Mouse (Mus musculus) small intestine, adult 2 months (tissue): ENCODE results near the gene Uox. TPM values are rescaled to one million over a fixed set of nuclear protein-coding genes. Genes with fewer than 3 reads are reported as not detected.

ENCODE experiments used
- H3K27ac ChIP-seq: fragments of 200-500 bp; 2 replicates; pipeline ENCODE4 v1.5.1; 2012; ENCODE audit warnings: low read depth, low read length, control low read depth, inconsistent platforms; ENCODE audit not compliant: insufficient read depth
- H3K27me3 ChIP-seq: fragments of 200-500 bp; 2 replicates; pipeline ENCODE4 v1.6.1; 2012; ENCODE audit warnings: mild to moderate bottlenecking, moderate library complexity, low read length, inconsistent platforms; ENCODE audit not compliant: control insufficient read depth, insufficient read depth
- H3K36me3 ChIP-seq: fragments of 200-500 bp; 2 replicates; pipeline ENCODE4 v1.6.1; 2012; ENCODE audit warnings: mild to moderate bottlenecking, low read length, control low read depth, inconsistent platforms; ENCODE audit not compliant: control insufficient read depth, insufficient read depth
- H3K4me1 ChIP-seq: fragments of 200-500 bp; 2 replicates; pipeline ENCODE4 v1.6.1; 2012; ENCODE audit warnings: low read length, inconsistent platforms, mixed read lengths; ENCODE audit not compliant: control insufficient read depth, insufficient read depth, insufficient read length
- H3K4me3 ChIP-seq: fragments of 200-500 bp; 2 replicates; pipeline ENCODE4 v1.5.1; 2012; ENCODE audit warnings: low read depth, mild to moderate bottlenecking, control low read depth, inconsistent platforms, low read length, moderate library complexity
- CTCF ChIP-seq: fragments of 200-500 bp; IDR thresholded peaks from 2 replicates; pipeline ENCODE4 v1.5.1; 2012; ENCODE audit warnings: low read depth, mild to moderate bottlenecking, control low read depth, inconsistent platforms, low read length, moderate library complexity, mixed read lengths; ENCODE audit not compliant: insufficient replicate concordance, insufficient read length; ENCODE audit errors: extremely low read depth
- POLR2A ChIP-seq: fragments of 200-500 bp; IDR thresholded peaks from 2 replicates; pipeline ENCODE4 v1.6.1; 2012; ENCODE audit warnings: low read depth, mild to moderate bottlenecking, control low read depth, inconsistent platforms, low read length, moderate library complexity
- WGBS: fragments of 180-500 bp; shearing (Covaris S2); methylation state at CpG from one replicate; pipeline ENCODE4 v1.1.7; 2018; 5-methylcytosine and 5-hydroxymethylcytosine counted together
- polyA plus RNA-seq: library from polyadenylated mRNA; depleted of rRNA; stranded (reverse); fragments of >200 nt; gene quantifications from 2 replicates; pipeline ENCODE4 v1.2.3, GENCODE M21; 2012

Uox gene
- polyA plus RNA-seq, 1 experiment = 0.11 TPM

GRCm38 (mm10) chr3:146567884-146568530 lies 2.2 kb upstream of the Uox start:
- H3K4me3 ChIP-seq = no peak overlapping the region
- H3K27me3 ChIP-seq = no peaks in the 10 kb centered on the region
- 15% methylated on average over 9 of the region's 9 CpGs for WGBS
- peak overlapping the region; percentile 59 for H3K27ac ChIP-seq
- TF ChIP-seq CTCF = no peak
- 0 out of 2 replicates have a peak, but pooled peaks have one; percentile 14 for TF ChIP-seq POLR2A
- peaks cover 12% of the 10 kb centered on the region for H3K4me1 ChIP-seq
- H3K36me3 ChIP-seq = no peaks in the 10 kb centered on the region

GRCm38 (mm10) chr3:146569594-146569993 lies 632 bp upstream of the Uox start:
- peak overlapping the region; percentile 35 for H3K27ac ChIP-seq

GRCm38 (mm10) chr3:146570939-146571338 lies 713 bp downstream of the Uox start:
- TF ChIP-seq CTCF (no peak), POLR2A (no peak)
- no peak overlapping the region for H3K27ac ChIP-seq
- peaks cover 12% of the 10 kb centered on the region for H3K4me1 ChIP-seq
- no peaks in the 10 kb centered on the region for H3K27me3 ChIP-seq
- H3K4me3 ChIP-seq = no peak overlapping the region
- H3K36me3 ChIP-seq = no peaks in the 10 kb centered on the region
- WGBS = 69% methylated on average over 6 of the region's 6 CpGs

More at GRCm38 (mm10) chr3:146569594-146569993, 632 bp upstream of the Uox start:
- TF ChIP-seq CTCF (no peak), POLR2A (no peak)
- 88% methylated on average over 3 of the region's 3 CpGs for WGBS
- H3K27me3 ChIP-seq = no peaks in the 10 kb centered on the region
- H3K36me3 ChIP-seq = no peaks in the 10 kb centered on the region
- H3K4me1 ChIP-seq = peaks cover 12% of the 10 kb centered on the region
- H3K4me3 ChIP-seq = no peak overlapping the region

- Histone ChIP-seq H3K27ac (no peak overlapping the region), H3K4me1 (peaks cover 12% of the 10 kb centered on the region), H3K36me3 (no peaks in the 10 kb centered on the region), H3K27me3 (no peaks in the 10 kb centered on the region), H3K4me3 (no peak overlapping the region)
- WGBS = 67% methylated on average over 1 of the region's 1 CpGs
- no peak for TF ChIP-seq CTCF
Measured at GRCm38 (mm10) chr3:146571341-146571740, 1.1 kb downstream of the Uox start.

GRCm38 (mm10) chr3:146577591-146577990 lies 7.4 kb downstream of the Uox start:
- Histone ChIP-seq H3K36me3 (no peaks in the 10 kb centered on the region), H3K27ac (no peak overlapping the region), H3K4me1 (no peaks in the 10 kb centered on the region), H3K4me3 (no peak overlapping the region), H3K27me3 (no peaks in the 10 kb centered on the region)
- 44% methylated on average over 2 of the region's 2 CpGs for WGBS
- no peak for TF ChIP-seq CTCF
- no peak for TF ChIP-seq POLR2A

GRCm38 (mm10) chr3:146580039-146580729 lies 10.0 kb downstream of the Uox start:
- Histone ChIP-seq H3K4me3 (no peak overlapping the region), H3K36me3 (no peaks in the 10 kb centered on the region), H3K27ac (no peak overlapping the region), H3K4me1 (no peaks in the 10 kb centered on the region), H3K27me3 (no peaks in the 10 kb centered on the region)
- no peak for TF ChIP-seq CTCF
- no peak for TF ChIP-seq POLR2A
- WGBS = 87% methylated on average over 3 of the region's 3 CpGs

GRCm38 (mm10) chr3:146583478-146583877 lies 13.3 kb downstream of the Uox start:
- H3K27ac ChIP-seq = no peak overlapping the region
- TF ChIP-seq POLR2A = no peak
- TF ChIP-seq CTCF = no peak
- H3K36me3 ChIP-seq = no peaks in the 10 kb centered on the region
- H3K4me3 ChIP-seq = no peak overlapping the region
- WGBS = 66% methylated on average over 4 of the region's 4 CpGs
- no peaks in the 10 kb centered on the region for H3K27me3 ChIP-seq
- H3K4me1 ChIP-seq = no peaks in the 10 kb centered on the region
